Mouse (Mus musculus): ENCODE results near the gene Mtor.
A peak's percentile ranks its signal among the peaks of the same experiment; 100 is the strongest.

Mtor gene

DNA sequence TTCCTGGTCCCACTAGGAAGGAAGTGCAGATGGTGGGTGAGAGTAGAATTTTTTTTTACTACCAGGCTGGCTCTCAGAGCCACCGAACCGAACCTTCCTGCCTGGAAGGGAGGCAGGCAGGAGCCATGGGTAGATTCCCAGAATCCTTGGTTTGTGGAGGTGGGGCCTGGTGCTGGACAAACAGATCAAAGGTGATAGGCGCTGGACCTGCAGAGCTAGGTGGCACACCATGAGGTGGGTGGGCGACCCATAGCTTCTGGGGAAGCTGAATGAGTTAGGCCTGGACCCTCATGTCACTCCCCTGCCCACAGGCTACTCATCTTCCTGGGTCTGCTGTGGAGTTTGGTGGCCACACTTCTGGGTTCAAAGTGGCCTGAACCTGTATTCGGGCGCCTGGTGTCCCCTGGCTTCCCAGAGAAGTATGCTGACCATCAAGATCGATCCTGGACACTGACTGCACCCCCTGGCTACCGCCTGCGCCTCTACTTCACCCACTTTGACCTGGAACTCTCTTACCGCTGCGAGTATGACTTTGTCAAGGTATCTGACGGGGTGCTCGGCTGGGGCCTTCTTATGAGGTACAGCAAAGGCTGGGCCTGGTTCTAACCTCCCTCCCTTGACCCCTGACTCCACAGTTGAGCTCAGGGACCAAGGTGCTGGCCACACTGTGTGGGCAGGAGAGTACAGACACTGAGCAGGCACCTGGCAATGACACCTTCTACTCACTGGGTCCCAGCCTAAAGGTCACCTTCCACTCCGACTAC lies 154.1 kb downstream of the Mtor start, which contains the start of gene Masp2:
TSS of gene Masp2 (plus strand) at position 198 of the 764 bp plus-strand sequence.
- no peak for DNase-seq

DNA sequence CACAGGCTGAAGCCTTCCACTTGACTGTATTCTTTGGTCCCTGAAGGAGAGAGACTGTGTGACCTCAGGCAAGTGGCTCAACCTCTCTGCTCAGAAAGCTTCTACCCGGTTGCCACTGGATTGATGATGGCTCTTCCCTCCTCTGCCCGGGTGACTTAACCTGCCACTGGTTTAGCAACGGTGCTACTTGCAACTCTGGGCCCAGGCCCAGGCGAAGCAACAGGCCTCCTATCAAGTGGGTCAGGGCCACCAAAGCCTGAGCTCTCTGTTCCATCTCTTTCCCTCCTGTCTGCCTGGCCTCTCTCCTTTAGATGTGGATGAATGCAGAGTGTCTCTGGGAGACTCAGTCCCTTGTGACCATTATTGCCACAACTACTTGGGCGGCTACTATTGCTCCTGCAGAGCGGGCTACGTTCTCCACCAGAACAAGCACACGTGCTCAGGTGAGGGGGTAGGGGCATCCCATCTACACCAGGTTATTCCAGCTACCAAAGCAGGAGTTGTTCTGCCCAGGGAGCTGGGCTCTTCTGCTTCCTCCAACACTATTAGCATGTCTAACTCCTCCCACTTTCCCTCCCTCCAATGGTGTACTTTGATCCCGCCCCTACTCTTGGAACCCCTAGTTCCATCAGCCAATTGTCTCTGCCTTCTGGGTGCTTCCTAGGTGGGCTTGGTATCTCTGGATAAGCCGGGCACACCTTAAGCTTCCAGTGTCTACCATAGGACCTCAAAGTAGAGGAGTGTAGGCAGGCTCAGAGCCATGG lies 155.1 kb downstream of the Mtor start:
- DNase-seq, result no peak

DNA sequence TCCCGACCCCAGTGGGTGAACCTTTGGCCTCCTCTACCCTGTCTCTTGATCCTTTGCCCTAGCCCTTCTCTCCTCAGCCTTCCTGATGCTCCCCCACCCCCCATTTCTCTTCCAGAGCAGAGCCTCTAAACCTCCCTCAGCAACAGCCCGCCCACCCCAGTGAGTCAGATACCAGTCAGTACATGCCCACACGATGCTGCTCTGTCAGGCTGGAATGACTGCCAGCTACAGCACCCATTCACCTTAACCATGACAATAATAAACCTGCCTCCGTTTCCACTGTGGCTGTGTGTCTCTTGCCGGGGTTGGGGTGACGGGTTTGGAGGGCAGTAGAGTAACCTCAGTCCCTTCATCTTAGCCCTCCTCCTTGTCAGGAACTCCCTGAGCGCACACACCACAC lies 155.7 kb downstream of the Mtor start:
- no peak for DNase-seq

DNA sequence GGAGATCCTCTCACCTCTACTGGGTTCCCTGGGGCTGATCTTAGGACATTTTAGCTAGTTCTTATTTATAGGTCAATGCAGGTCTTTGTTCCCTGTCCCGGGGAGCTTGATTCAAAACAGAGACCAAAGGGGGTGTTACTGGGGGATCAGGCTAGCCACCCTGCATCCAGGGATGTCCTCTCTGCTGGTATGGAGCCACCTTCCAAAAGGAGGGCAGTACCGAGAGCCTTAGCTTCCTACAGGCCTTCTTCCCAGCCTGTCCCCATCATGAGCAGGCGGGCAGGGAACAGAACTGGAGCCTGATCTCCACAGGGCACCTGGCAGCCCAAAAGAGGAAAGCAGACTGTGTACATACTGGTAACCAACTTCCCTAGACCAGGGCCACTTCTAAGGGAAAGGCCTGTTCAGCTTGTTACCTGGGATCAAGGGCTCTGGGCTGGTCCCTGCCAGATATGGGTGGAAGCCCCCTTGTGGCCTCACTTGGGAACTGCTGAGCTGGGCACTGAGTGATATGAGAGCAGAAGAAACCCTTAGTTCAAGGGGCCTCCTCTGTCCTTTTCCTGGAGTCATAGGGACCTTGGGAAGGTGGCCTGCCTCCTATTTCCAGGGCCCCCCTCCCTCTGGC lies 156.2 kb downstream of the Mtor start:
- DNase-seq, result peak; percentile 73
